Mouse (Mus musculus): ENCODE results near the gene Tspan4. TPM values are rescaled to one million over a fixed set of nuclear protein-coding genes. Genes with fewer than 3 reads are reported as not detected.

Gene Tspan4
- polyA plus RNA-seq, 2 experiments = 32.1 to 43.0 TPM

DNA sequence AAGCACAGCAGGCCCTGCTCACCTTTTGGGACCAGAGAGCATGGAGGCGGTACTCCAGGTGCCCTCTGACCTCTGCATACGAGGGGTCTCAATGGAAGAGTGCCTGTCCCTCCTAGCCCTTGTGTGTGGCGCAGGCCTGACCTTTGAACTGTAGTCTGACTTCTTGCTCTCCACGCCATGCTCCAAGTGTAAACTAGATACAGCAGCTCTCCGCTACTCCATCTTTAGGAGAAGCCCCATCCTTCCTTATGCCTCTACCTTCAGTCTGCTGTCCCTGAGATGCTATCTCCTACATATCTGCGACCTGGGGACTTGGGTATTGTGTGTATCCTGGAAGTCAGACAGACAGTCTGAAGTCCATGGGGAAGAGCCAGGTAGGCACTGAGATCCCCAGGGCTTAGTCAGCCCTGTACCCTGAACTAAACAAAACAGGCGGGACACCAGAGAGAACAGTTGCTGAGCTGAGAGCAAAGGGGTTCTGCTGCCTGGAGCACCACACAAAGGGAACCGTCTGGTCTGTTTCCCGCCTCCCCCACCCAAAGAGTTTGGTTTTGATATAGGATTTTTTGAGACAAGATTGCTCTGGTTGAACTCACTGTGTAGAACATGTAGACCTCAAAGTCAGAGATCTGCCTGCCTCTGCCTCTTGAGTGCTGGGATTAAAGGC is 39.1 kb upstream of the Tspan4 start:
- 65% methylated on average over 9 of the region's 9 CpGs for WGBS (ENCODE audit: insufficient replicate concordance)
- peak overlapping the region in 1 of 2 experiments; percentile 34; a peak in 1 of 4 replicates for H3K4me3 ChIP-seq (ENCODE audit: insufficient read depth in 1 of 2, low read depth in 2 of 2, low read length in 2 of 2)
- H3K4me1 ChIP-seq (replicated peaks; ENCODE audit: control insufficient read depth in 2 of 2, insufficient read depth in 2 of 2, low read length in 1 of 2) = peaks cover 8 to 24% of the 10 kb centered on the region in 2 experiments
- H3K27ac ChIP-seq = 0 out of 2 replicates have a peak overlapping the region, but pooled peaks have one; percentile 6
- H3K27me3 ChIP-seq (ENCODE audit: control insufficient read depth, insufficient read depth, low read length) = no peaks in the 10 kb centered on the region
- peaks cover 29% of the 10 kb centered on the region for H3K36me3 ChIP-seq (replicated peaks; ENCODE audit: control insufficient read depth, insufficient read depth, low read depth)
- H3K9me3 ChIP-seq (ENCODE audit: control insufficient read depth, low read length) = no peaks in the 10 kb centered on the region
- ATAC-seq (ENCODE audit: insufficient read depth) (no peak), DNase-seq (ENCODE audit: low read depth in 3 of 3, low spot score in 3 of 3) (no peak)
- no peak overlapping the region for H3K9ac ChIP-seq (replicated peaks)
- H3K4me2 ChIP-seq (ENCODE audit: low read depth) = peak overlapping the region; percentile 86
- TF ChIP-seq CTCF (IDR thresholded peaks at IDR 0.05; ENCODE audit: low read depth) (no peak), EP300 (IDR thresholded peaks at IDR 0.05; ENCODE audit: low read depth) (no peak)

- Histone ChIP-seq H3K4me2 (ENCODE audit: low read depth) (peak overlapping the region; percentile 86), H3K27ac (no peak overlapping the region; the same call in 1 of the 2 replicates), H3K36me3 (replicated peaks; ENCODE audit: control insufficient read depth, insufficient read depth, low read depth) (peaks cover 34% of the 10 kb centered on the region), H3K9me3 (ENCODE audit: control insufficient read depth, low read length) (no peaks in the 10 kb centered on the region), H3K27me3 (ENCODE audit: control insufficient read depth, insufficient read depth, low read length) (no peaks in the 10 kb centered on the region), H3K4me3 (ENCODE audit: insufficient read depth in 1 of 2, low read depth in 2 of 2, low read length in 2 of 2) (peak overlapping the region; percentile 56 to 85), H3K4me1 (replicated peaks; ENCODE audit: control insufficient read depth in 2 of 2, insufficient read depth in 2 of 2, low read length in 1 of 2) (peaks cover 8 to 24% of the 10 kb centered on the region in 2 experiments), H3K9ac (replicated peaks) (peak overlapping the region; percentile 46)
- TF ChIP-seq EP300 (IDR thresholded peaks at IDR 0.05; ENCODE audit: low read depth) = no peak
- no peak for TF ChIP-seq CTCF (IDR thresholded peaks at IDR 0.05; ENCODE audit: low read depth)
- WGBS (ENCODE audit: insufficient replicate concordance) = 40% methylated on average over 2 of the region's 2 CpGs
- no peak for DNase-seq (ENCODE audit: low read depth in 3 of 3, low spot score in 3 of 3)
- ATAC-seq (ENCODE audit: insufficient read depth) = no peak
Observed at GRCm38 (mm10) chr7:141436523-141436892, 38.5 kb upstream of the Tspan4 start.

- Histone ChIP-seq H3K4me3 (ENCODE audit: insufficient read depth in 1 of 2, low read depth in 2 of 2, low read length in 2 of 2) (peak within 1 kb of the TSS; percentile 56 to 85), H3K27ac (no peak within 1 kb of the TSS; the same call in 1 of the 2 replicates), H3K9ac (replicated peaks) (peak within 1 kb of the TSS; percentile 46), H3K4me1 (replicated peaks; ENCODE audit: control insufficient read depth in 2 of 2, insufficient read depth in 2 of 2, low read length in 1 of 2) (peaks cover 8 to 24% of the 10 kb centered on the region in 2 experiments), H3K27me3 (ENCODE audit: control insufficient read depth, insufficient read depth, low read length) (no peaks in the 10 kb centered on the region), H3K9me3 (ENCODE audit: control insufficient read depth, low read length) (no peaks in the 10 kb centered on the region), H3K36me3 (replicated peaks; ENCODE audit: control insufficient read depth, insufficient read depth, low read depth) (peaks cover 38% of the 10 kb centered on the region), H3K4me2 (ENCODE audit: low read depth) (peak within 1 kb of the TSS; percentile 86)
- 7% methylated on average over 52 of the region's 53 CpGs for WGBS (ENCODE audit: insufficient replicate concordance)
- peak; percentile 85 for TF ChIP-seq CTCF (IDR thresholded peaks at IDR 0.05; ENCODE audit: low read depth)
- no peak for TF ChIP-seq EP300 (IDR thresholded peaks at IDR 0.05; ENCODE audit: low read depth)
- peak; percentile 75 for ATAC-seq (ENCODE audit: insufficient read depth)
- DNase-seq (ENCODE audit: low read depth in 3 of 3, low spot score in 3 of 3) = peak in 1 of 3 experiments; percentile 53
Observed at GRCm38 (mm10) chr7:141437178-141438120, 37.6 kb upstream of the Tspan4 start, which contains the start of gene Slc25a22. Slc25a22 (minus strand) TSS chr7:141437892.

DNA sequence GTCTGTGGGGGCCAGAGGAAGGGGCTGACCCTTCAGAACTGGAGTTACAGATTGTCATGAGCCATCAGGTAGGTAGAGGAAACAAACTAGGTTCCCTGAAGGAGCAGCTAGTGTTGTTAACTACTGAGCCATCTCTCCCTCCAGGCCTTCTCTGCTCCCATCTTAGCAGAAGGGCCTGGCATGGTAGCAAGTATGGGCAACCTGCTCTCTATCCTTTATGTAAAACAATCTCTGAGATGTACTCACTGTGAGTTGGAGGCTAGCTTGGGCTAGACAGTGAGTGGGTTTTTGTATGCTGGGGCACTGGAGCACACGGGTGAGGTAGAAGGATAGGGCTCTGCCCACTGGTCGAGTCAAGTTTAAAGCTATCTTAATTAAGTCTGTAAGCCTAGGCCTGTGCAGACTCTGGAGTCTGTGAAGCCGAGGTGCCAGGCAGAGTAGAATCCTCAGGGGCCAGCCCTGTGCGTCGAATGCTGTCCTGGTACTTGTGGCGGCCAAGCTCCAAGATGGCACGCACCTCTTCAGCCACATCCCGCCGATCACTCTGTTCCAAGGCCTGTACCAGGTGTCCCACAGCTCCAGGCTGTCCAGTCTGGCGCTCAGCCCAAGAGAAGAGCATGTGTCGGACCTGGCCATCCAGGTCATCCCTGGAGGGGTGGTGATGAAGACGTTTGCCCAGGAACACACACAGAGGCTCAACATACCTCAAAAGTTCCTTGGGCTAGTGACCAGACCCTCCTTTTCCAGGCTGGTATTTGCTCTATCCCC is 36.7 kb upstream of the Tspan4 start:
- Histone ChIP-seq H3K27me3 (ENCODE audit: control insufficient read depth, insufficient read depth, low read length) (no peaks in the 10 kb centered on the region), H3K27ac (no peak overlapping the region), H3K4me3 (ENCODE audit: insufficient read depth in 1 of 2, low read depth in 2 of 2, low read length in 2 of 2) (no peak overlapping the region), H3K4me1 (replicated peaks; ENCODE audit: control insufficient read depth in 2 of 2, insufficient read depth in 2 of 2, low read length in 1 of 2) (peaks cover 11 to 27% of the 10 kb centered on the region in 2 experiments), H3K4me2 (ENCODE audit: low read depth) (no peak overlapping the region), H3K36me3 (replicated peaks; ENCODE audit: control insufficient read depth, insufficient read depth, low read depth) (peaks cover 38% of the 10 kb centered on the region), H3K9ac (replicated peaks) (no peak overlapping the region), H3K9me3 (ENCODE audit: control insufficient read depth, low read length) (no peaks in the 10 kb centered on the region)
- DNase-seq (ENCODE audit: low read depth in 3 of 3, low spot score in 3 of 3) = no peak
- WGBS (ENCODE audit: insufficient replicate concordance) = 84% methylated on average over 12 of the region's 12 CpGs
- TF ChIP-seq EP300 (IDR thresholded peaks at IDR 0.05; ENCODE audit: low read depth) (no peak), CTCF (IDR thresholded peaks at IDR 0.05; ENCODE audit: low read depth) (no peak)
- no peak for ATAC-seq (ENCODE audit: insufficient read depth)

Measured in liver, embryonic 14.5 days (tissue).